Mouse (Mus musculus) lung, embryonic 16.5 days (tissue): ENCODE results near the gene Fen1. TPM values are rescaled to one million over a fixed set of nuclear protein-coding genes. Genes with fewer than 3 reads are reported as not detected.

Experiments
- ATAC-seq: fragments of 200-750 bp; cut with Nextera tagmentation; 2 replicates; pipeline ENCODE4 v1.8.0; 2017; ENCODE audit warnings: low read depth, mild to moderate bottlenecking, moderate library complexity
- H3K27ac ChIP-seq: fragments of 300-500 bp; sonication (generic); 2 replicates; pipeline ENCODE4 v1.5.1; 2014; ENCODE audit warnings: mild to moderate bottlenecking, control low read depth, low read length
- H3K27me3 ChIP-seq: fragments of 300-500 bp; sonication (generic); 2 replicates; pipeline ENCODE4 v1.6.1; 2014; ENCODE audit warnings: low read depth, low read length, mixed read lengths; ENCODE audit not compliant: control insufficient read depth, insufficient read depth
- H3K36me3 ChIP-seq: fragments of 300-500 bp; sonication (generic); 2 replicates; pipeline ENCODE4 v1.6.1; 2014; ENCODE audit warnings: low read length; ENCODE audit not compliant: control insufficient read depth, insufficient read depth
- H3K4me1 ChIP-seq: fragments of 300-500 bp; sonication (generic); replicated peaks from 2 replicates; pipeline ENCODE4 v1.6.1; 2014; ENCODE audit warnings: low read length, mixed read lengths; ENCODE audit not compliant: control insufficient read depth, insufficient read depth
- H3K4me2 ChIP-seq: fragments of 300-500 bp; sonication (generic); 2 replicates; pipeline ENCODE4 v1.6.1; 2014; ENCODE audit warnings: low read depth, low read length, control low read depth
- H3K4me3 ChIP-seq: fragments of 300-500 bp; sonication (generic); 2 replicates; pipeline ENCODE4 v1.5.1; 2014; ENCODE audit warnings: mild to moderate bottlenecking, low read length, control low read depth
- H3K9ac ChIP-seq: fragments of 300-500 bp; sonication (generic); 2 replicates; pipeline ENCODE4 v1.6.1; 2014; ENCODE audit warnings: low read length, control low read depth
- H3K9me3 ChIP-seq: fragments of 300-500 bp; sonication (generic); 2 replicates; pipeline ENCODE4 v1.6.1; 2016; ENCODE audit warnings: low read length; ENCODE audit not compliant: control insufficient read depth
- WGBS: fragments of 180-500 bp; shearing (Covaris S2); extraction: QIAGEN DNeasy Blood & Tissue Kit; methylation state at CpG from one replicate; pipeline ENCODE4 v1.1.7; 2014; 5-methylcytosine and 5-hydroxymethylcytosine counted together
- polyA plus RNA-seq: library from polyadenylated mRNA; unstranded; fragments of >200 nt; fragmentation: Nextera tagmentation; extraction: Ambion mirVana; gene quantifications from 2 replicates; pipeline ENCODE4 v1.2.1, GENCODE M21; 2015

The Fen1 gene
- polyA plus RNA-seq, 1 experiment from 2014 or later: 106 TPM

DNA sequence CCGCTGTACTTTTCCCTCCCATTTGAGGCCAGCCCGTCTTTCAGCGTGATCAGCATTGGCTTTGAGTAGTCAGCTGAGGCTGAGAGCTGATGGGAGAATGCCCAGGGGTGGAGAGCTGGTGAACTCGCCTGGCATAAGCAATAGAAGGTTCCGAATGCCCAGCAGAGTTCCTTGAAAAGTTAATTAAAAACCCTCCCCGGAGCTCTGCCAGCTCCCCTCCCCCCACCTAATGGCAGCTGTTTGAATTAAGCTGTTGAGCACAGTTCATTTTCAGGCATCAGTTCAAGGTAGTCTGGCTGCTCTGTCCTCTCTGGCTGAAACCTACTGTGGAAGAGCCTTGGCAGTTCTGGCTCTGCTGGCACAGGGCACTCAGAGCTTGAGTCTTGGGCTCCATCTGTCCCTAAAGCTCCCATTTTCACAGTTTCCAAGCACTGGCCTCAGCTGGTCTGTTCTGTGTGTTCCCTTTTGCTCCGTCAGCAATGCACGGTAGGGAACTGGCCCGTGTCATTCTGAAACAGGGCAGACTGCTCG lies 15.6 kb downstream of the Fen1 start:
- no peak overlapping the region for H3K4me3 ChIP-seq
- no peaks in the 10 kb centered on the region for H3K9me3 ChIP-seq
- H3K36me3 ChIP-seq: peaks cover 35% of the 10 kb centered on the region
- H3K27ac ChIP-seq: no peak overlapping the region
- no peak overlapping the region for H3K9ac ChIP-seq
- WGBS: 86% methylated on average over 10 of the region's 10 CpGs
- no peak overlapping the region for H3K4me2 ChIP-seq
- H3K27me3 ChIP-seq: no peaks in the 10 kb centered on the region
- H3K4me1 ChIP-seq: peaks cover 11% of the 10 kb centered on the region
- no peak for ATAC-seq

DNA sequence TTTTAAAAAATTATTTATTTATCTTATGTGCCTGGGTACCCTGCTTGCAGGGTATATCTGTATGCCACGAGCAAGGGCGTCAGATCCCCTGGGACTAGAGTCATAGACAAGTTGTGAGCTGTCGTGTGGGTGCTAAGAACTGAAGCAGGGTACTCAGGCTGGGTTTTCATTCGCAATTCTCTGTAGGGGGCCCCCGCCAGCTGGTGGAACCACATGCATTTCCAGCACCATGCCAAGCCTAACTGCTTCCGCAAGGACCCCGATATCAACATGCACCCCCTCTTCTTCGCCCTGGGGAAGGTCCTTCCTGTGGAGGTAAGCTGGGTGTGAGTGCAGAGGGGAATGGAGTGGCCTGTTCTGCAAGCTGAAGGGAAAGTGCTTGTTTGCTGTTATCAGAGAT lies 17.4 kb downstream of the Fen1 start:
- no peak for ATAC-seq
- H3K27ac ChIP-seq: no peak overlapping the region
- H3K4me2 ChIP-seq: no peak overlapping the region
- 92% methylated on average over 8 of the region's 8 CpGs for WGBS
- H3K27me3 ChIP-seq: no peaks in the 10 kb centered on the region
- H3K4me3 ChIP-seq: no peak overlapping the region
- H3K9me3 ChIP-seq: no peaks in the 10 kb centered on the region
- peaks cover 15% of the 10 kb centered on the region for H3K4me1 ChIP-seq
- H3K9ac ChIP-seq: no peak overlapping the region
- peaks cover 22% of the 10 kb centered on the region for H3K36me3 ChIP-seq

DNA sequence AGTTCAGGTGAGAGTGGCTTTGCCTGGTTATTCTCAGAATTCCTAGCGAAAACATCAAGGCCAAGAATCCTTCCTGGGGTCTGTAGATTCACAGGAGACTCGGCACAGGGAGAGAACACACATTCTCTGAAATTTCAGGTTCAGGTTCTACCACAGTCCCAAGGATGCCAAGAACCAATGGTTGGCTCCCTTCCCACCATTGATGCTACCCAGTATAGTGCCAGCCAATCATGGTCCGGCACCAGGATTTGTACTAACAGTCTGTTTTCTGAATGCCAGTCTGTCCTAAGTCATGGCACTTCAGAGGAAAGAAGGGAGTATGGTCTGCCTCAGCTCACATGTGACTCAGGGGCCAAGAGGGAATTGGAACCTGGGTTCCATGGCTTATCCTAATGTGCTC lies 18.1 kb downstream of the Fen1 start:
- WGBS: 90% methylated on average over 3 of the region's 3 CpGs
- ATAC-seq: no peak
- Histone ChIP-seq H3K36me3 (peaks cover 22% of the 10 kb centered on the region), H3K4me3 (no peak overlapping the region), H3K9ac (no peak overlapping the region), H3K4me1 (peaks cover 11% of the 10 kb centered on the region), H3K4me2 (no peak overlapping the region), H3K27me3 (no peaks in the 10 kb centered on the region), H3K9me3 (no peaks in the 10 kb centered on the region), H3K27ac (no peak overlapping the region)

DNA sequence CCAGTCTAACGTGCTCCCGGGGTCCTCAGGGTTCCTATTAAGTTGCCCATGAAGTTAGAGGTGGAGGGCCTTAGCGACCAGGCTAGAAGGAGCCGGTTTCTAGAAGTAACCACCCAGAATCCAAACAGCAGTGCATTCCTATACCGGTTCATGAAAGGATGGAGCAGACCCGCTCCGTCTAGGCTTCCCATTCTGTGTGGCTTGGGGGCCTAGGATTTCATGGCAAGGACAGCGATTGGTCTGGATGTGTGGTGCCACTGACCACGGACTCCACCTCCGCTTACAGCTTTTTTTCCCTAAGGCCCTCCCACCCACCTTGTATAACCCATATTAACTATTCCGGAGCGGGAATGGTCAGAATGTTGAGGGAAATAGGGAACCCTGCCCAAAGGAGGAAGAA lies 19.9 kb downstream of the Fen1 start:
- peaks cover 16% of the 10 kb centered on the region for H3K36me3 ChIP-seq
- H3K9ac ChIP-seq: peak overlapping the region; percentile 89
- H3K4me2 ChIP-seq: peak overlapping the region; percentile 75
- H3K27ac ChIP-seq: peak overlapping the region; percentile 93
- H3K27me3 ChIP-seq: no peaks in the 10 kb centered on the region
- ATAC-seq: peak; percentile 20; the same call in 1 of the 2 replicates
- no peaks in the 10 kb centered on the region for H3K9me3 ChIP-seq
- peaks cover 11% of the 10 kb centered on the region for H3K4me1 ChIP-seq
- peak overlapping the region; percentile 88 for H3K4me3 ChIP-seq
- 7% methylated on average over 12 of the region's 12 CpGs for WGBS

DNA sequence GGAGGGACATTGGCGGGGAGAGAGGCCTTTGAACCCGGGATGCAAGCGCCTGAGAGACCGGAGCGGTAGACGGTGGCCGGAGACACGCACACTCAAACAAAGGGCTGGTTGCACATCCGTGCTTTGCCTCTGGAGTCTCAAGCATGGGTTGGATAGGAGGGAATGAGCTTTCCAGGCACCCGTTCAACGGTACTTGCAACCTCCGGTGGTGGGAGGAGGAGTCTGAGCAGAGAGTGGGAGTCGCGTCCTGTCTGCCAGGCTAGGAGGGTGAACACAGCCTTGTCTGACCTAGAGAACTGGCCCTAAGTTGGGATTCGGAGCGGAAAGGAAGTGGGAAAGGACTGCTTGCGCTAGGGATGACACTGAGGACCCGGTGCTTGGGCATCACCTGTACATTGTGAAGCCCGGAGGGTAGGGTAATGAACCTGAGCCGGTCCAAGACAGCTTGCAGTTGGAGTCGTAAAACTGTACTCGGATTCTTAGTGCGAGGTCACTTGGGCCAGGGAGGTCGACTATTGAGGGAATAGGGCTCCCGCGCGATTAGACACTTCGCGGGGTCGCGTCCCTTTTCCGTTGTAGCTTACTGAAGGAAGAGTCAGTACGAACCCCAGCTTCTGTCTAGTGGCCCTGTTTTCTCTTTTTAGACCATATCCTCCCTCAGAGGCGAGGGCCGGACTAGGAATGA lies 20.5 kb downstream of the Fen1 start:
- peak overlapping the region; percentile 93 for H3K27ac ChIP-seq
- H3K9ac ChIP-seq: peak overlapping the region; percentile 89
- H3K36me3 ChIP-seq: peaks cover 11% of the 10 kb centered on the region
- H3K9me3 ChIP-seq: no peaks in the 10 kb centered on the region
- peaks cover 11% of the 10 kb centered on the region for H3K4me1 ChIP-seq
- peak; percentile 76 for ATAC-seq
- peak overlapping the region; percentile 88 for H3K4me3 ChIP-seq
- under 1% methylated on average over 35 of the region's 35 CpGs for WGBS
- no peaks in the 10 kb centered on the region for H3K27me3 ChIP-seq
- H3K4me2 ChIP-seq: peak overlapping the region; percentile 75

DNA sequence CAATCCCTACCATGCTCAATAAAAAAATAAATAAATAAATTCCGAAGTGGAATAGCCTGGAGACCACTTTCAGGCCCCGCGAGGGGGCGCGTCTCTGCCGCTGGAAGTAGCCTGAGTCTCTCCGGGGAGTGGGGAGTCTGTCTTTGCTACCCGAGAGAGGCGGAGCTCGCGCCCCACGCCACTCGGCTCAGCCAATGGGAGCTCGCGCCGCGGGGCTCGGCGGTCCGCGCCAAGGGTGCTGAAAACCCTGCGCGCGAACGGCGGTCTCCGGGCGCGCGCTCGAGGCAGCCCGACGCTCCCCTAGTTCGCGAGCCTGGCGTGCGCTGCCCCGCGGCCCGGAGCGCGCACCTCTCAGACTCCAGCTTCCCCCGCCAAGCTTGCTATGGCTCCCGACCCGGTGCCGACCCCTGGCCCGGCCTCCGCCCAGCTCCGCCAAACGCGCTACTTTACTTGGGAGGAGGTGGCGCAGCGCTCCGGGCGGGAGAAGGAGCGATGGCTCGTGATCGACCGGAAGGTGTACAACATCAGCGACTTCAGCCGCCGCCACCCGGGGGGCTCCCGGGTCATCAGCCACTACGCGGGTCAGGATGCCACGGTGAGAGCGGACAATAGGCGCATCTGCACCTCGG lies 21.2 kb downstream of the Fen1 start, which contains the start of gene Fads1:
Fads1 (plus strand) TSS at position 219 of the 629 bp plus-strand sequence.
- peaks cover 11% of the 10 kb centered on the region for H3K4me1 ChIP-seq
- no peaks in the 10 kb centered on the region for H3K9me3 ChIP-seq
- WGBS: 0% methylated on average over 67 of the region's 70 CpGs
- ATAC-seq: peak; percentile 98
- H3K27ac ChIP-seq: peak within 1 kb of the TSS; percentile 93
- H3K4me3 ChIP-seq: peak within 1 kb of the TSS; percentile 88
- peak within 1 kb of the TSS; percentile 89 for H3K9ac ChIP-seq
- H3K27me3 ChIP-seq: no peaks in the 10 kb centered on the region
- H3K4me2 ChIP-seq: peak within 1 kb of the TSS; percentile 75
- peaks cover 11% of the 10 kb centered on the region for H3K36me3 ChIP-seq

DNA sequence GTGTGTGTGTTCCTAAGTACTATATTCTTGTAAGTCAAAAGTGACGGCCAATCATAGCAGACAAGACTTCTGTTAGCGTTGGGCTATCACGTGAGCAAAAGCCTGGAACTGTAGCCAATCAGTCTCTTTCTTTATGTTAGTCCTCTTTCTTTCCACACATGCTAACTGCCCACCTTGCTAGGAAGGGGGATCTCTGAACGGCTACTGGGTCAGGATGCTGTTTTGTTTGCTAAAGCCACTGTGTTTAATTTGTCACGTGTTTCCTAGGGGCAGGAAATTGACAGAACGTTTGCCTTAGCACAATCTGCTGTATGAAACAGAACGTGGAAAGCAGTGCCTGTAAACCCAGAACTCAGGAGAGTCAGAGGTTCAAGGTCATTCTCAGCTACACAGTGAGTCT lies 21.8 kb downstream of the Fen1 start:
- Histone ChIP-seq H3K27me3 (no peaks in the 10 kb centered on the region), H3K4me1 (peaks cover 11% of the 10 kb centered on the region), H3K9me3 (no peaks in the 10 kb centered on the region), H3K36me3 (peaks cover 9% of the 10 kb centered on the region), H3K9ac (peak overlapping the region; percentile 44), H3K4me3 (peak overlapping the region; percentile 88), H3K4me2 (peak overlapping the region; percentile 75), H3K27ac (0 out of 2 replicates have a peak overlapping the region, but pooled peaks have one; percentile 49)
- WGBS: 21% methylated on average over 7 of the region's 7 CpGs
- no peak for ATAC-seq

DNA sequence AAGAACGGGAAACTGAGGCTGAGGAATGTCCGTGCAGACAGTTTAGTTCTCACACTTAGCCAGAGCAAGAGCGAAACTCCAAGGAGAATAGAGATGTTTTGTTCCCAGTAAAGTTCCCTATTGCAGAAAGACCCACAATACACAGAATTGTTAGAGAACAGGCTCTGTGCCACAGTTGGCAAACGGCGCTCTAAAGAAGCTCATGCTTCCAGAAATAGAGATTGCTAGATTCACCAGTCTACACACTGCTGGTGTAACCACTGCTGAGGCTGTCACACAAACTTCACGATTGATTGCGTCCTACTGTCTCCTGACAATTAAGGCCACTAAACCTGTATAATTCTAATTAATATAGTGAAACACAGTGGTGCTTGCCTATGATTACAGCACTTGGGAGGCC lies 22.7 kb downstream of the Fen1 start:
- Histone ChIP-seq H3K9ac (no peak overlapping the region), H3K27ac (no peak overlapping the region), H3K36me3 (peaks cover 2% of the 10 kb centered on the region; the same call in 1 of the 2 replicates), H3K9me3 (no peaks in the 10 kb centered on the region), H3K4me3 (no peak overlapping the region), H3K27me3 (no peaks in the 10 kb centered on the region), H3K4me1 (peaks cover 11% of the 10 kb centered on the region), H3K4me2 (no peak overlapping the region)
- no peak for ATAC-seq
- 90% methylated on average over 7 of the region's 7 CpGs for WGBS

DNA sequence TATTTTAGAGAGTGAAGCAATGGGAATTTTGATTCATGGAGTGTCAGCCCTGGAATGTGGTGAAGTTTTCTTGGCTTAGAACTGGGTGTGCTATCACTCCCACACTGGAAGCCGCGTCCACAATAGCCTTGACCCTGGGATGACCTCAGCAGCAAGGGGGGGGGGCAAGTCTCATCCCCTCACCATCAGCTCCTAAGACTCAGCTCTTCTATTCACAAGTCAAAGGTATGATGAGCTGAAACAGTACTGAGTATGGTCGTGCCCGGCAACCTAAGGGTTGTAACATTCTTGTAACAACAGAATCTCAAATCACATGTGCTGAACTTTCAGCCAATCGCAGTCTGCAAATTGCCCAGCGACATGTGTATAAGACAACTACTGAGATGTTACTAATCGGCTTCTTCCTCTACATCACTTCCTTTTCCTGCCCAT lies 27.0 kb downstream of the Fen1 start:
- H3K4me2 ChIP-seq: peak overlapping the region; percentile 12; the same call in 1 of the 2 replicates
- WGBS: 24% methylated on average over 7 of the region's 7 CpGs
- no peak overlapping the region for H3K9ac ChIP-seq
- H3K9me3 ChIP-seq: no peaks in the 10 kb centered on the region
- H3K4me3 ChIP-seq: no peak overlapping the region
- 0 out of 2 replicates have a peak, but pooled peaks cover 2% of the 10 kb centered on the region for H3K4me1 ChIP-seq
- peak; percentile 90 for ATAC-seq
- H3K27ac ChIP-seq: peak overlapping the region; percentile 55
- H3K36me3 ChIP-seq: no peaks in the 10 kb centered on the region
- no peaks in the 10 kb centered on the region for H3K27me3 ChIP-seq
